Mouse (Mus musculus) forebrain, embryonic 11.5 days (tissue): Measurements from ENCODE around the gene Notch2. TPM values are rescaled to one million over a fixed set of nuclear protein-coding genes. Genes with fewer than 3 reads are reported as not detected.

ENCODE experiments used
- ATAC-seq: fragments of 200-750 bp; cut with Nextera tagmentation; replicated peaks from 2 replicates; pipeline ENCODE4 v1.8.0; 2017; ENCODE audit warnings: moderate TSS enrichment; ENCODE audit not compliant: low FRiP score
- DNase-seq: peaks from one replicate; pipeline ENCODE4 v3.0.0-alpha.2; 2017; ENCODE audit warnings: low spot score
- H3K27ac ChIP-seq: fragments of 300-500 bp; sonication (generic); 2 replicates; pipeline ENCODE4 v1.5.1; 2014; ENCODE audit warnings: low read depth, low read length
- H3K27me3 ChIP-seq: fragments of 300-500 bp; sonication (generic); 2 replicates; pipeline ENCODE4 v1.6.1; 2014; ENCODE audit warnings: mild to moderate bottlenecking, low read length, mixed read lengths; ENCODE audit not compliant: control insufficient read depth, insufficient read depth
- H3K36me3 ChIP-seq: fragments of 300-500 bp; sonication (generic); 2 replicates; pipeline ENCODE4 v1.6.1; 2014; ENCODE audit warnings: mild to moderate bottlenecking, low read length, moderate library complexity, mixed read lengths; ENCODE audit not compliant: control insufficient read depth, insufficient read depth
- H3K4me1 ChIP-seq: fragments of 300-500 bp; sonication (generic); replicated peaks from 2 replicates; pipeline ENCODE4 v1.6.1; 2014; ENCODE audit warnings: low read length, mixed read lengths; ENCODE audit not compliant: control insufficient read depth, insufficient read depth
- H3K4me2 ChIP-seq: fragments of 300-500 bp; sonication (generic); 2 replicates; pipeline ENCODE4 v1.6.1; 2014; ENCODE audit warnings: low read depth, mild to moderate bottlenecking, low read length, moderate library complexity, mixed read lengths; ENCODE audit not compliant: severe bottlenecking
- H3K4me3 ChIP-seq: fragments of 300-500 bp; sonication (generic); 2 replicates; pipeline ENCODE4 v1.5.1; 2014; ENCODE audit warnings: low read depth, low read length
- H3K9ac ChIP-seq: fragments of 300-500 bp; sonication (generic); 2 replicates; pipeline ENCODE4 v1.6.1; 2014; ENCODE audit warnings: low read length
- H3K9me3 ChIP-seq: fragments of 300-500 bp; sonication (generic); 2 replicates; pipeline ENCODE4 v1.6.1; 2016; ENCODE audit warnings: low read length, mixed read lengths; ENCODE audit not compliant: control insufficient read depth
- WGBS: fragments of 180-500 bp; shearing (Covaris S2); extraction: QIAGEN DNeasy Blood & Tissue Kit; methylation state at CpG from one replicate; pipeline ENCODE4 v1.1.7; 2014; 5-methylcytosine and 5-hydroxymethylcytosine counted together
- polyA plus RNA-seq: library from polyadenylated mRNA; unstranded; fragments of >200 nt; fragmentation: Nextera tagmentation; extraction: Ambion mirVana; gene quantifications from 2 replicates; pipeline ENCODE4 v1.2.1, GENCODE M21; 2014

The Notch2 gene
- polyA plus RNA-seq, 1 experiment from 2014 or later: 27.6 TPM

DNA sequence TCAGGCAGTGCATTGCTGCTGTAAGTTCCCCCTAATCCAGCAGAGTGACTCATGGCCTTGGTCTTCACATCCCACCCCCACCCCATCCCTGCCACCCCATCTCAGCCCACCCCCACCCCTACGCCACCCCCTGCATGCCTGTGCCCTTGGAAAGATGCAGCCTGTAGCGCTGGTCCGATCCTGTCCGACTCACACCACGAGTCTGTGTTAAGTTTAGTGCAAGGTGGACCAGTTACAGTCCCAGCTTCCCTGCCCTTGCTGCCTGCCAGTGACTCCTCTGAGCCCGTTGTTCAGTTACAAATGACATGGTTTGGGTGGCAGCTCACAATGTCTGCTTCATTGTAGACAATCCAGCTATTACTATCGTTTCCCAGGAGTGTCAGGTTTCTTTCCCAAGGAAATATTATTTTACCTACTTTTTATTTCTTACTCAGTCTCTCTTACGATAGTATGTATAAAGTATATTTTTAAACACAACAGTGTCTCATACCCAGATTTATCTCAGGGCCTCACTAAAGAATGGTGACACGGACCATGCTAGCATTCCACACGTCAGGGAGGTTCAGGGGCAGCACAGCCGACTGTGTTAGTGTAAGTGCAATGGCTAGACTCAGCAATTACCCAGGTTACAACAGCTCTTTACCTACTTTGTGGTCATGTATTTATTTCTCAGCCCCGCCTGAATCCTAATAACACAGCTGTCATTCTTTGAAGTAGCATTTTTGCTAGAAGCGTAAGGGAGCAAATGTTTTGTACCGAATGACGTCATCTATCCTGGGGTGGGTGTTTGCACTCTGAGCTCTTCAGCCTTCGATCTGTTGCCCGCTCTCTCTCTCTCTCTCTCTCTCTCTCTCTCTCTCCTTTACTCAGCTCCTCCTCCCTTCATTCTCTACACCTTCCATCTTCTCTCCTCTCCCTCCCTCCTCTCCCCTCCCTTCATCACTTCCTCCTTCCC lies 81.6 kb downstream of the Notch2 start:
- H3K27ac ChIP-seq: no peak overlapping the region
- H3K4me2 ChIP-seq: no peak overlapping the region
- peaks cover 2% of the 10 kb centered on the region; the same call in 1 of the 2 replicates for H3K36me3 ChIP-seq
- 80% methylated on average over 17 of the region's 17 CpGs for WGBS
- DNase-seq: no peak
- peaks cover 5% of the 10 kb centered on the region; the same call in 1 of the 2 replicates for H3K4me1 ChIP-seq
- no peak overlapping the region for H3K4me3 ChIP-seq
- ATAC-seq: 0 out of 2 replicates have a peak, but pooled peaks have one; percentile 32
- no peaks in the 10 kb centered on the region for H3K9me3 ChIP-seq
- no peaks in the 10 kb centered on the region for H3K27me3 ChIP-seq
- H3K9ac ChIP-seq: no peak overlapping the region

DNA sequence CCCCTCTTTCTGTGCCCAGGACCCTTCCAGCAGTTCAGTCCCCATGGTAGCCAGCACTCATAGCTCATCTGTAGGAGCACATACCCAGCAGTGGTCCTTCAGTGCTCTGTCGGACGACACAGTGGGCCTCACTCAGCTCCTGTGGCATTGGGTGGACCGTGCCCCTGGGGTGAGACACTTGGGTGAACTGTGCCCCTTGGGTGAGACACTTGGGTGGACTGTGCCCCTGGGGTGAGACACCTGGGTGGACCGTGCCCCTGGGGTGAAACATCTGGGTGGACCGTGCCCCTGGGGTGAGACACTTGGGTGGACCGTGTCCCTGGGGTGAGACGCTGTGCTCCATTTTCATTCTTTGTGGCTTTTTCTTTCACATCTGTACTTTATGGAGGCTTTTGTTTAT lies 83.7 kb downstream of the Notch2 start:
- DNase-seq (no peak), ATAC-seq (no peak)
- Histone ChIP-seq H3K4me3 (no peak overlapping the region), H3K27ac (no peak overlapping the region), H3K27me3 (no peaks in the 10 kb centered on the region), H3K36me3 (peaks cover 6% of the 10 kb centered on the region; the same call in 1 of the 2 replicates), H3K4me2 (no peak overlapping the region), H3K9me3 (no peaks in the 10 kb centered on the region), H3K9ac (no peak overlapping the region), H3K4me1 (peaks cover 5% of the 10 kb centered on the region; the same call in 1 of the 2 replicates)
- WGBS: 89% methylated on average over 7 of the region's 7 CpGs

DNA sequence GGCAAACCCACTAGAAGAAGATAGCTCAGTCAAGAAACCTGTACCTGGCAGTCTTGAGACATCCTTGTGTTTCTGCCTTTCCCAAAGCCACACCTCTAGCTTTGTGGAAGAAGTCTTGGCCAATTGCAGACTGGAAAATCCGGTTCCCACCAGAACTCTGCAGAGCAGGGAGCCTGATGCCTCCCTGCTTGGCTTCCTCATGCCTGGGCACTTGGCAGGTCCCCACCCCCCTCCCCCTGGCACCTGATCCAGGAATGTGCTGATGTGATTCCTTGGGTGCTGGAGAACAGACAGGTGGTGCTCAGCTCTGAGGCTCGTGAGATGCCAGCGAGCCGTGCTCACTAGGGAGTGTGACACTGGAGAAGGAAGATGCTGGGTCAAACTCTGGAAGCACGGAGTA lies 85.3 kb downstream of the Notch2 start:
- Histone ChIP-seq H3K9ac (no peak overlapping the region), H3K4me3 (no peak overlapping the region), H3K9me3 (peaks cover 7% of the 10 kb centered on the region; the same call in 1 of the 2 replicates), H3K4me2 (no peak overlapping the region), H3K27ac (no peak overlapping the region), H3K4me1 (peaks cover 5% of the 10 kb centered on the region; the same call in 1 of the 2 replicates), H3K36me3 (peaks cover 18% of the 10 kb centered on the region), H3K27me3 (no peaks in the 10 kb centered on the region)
- ATAC-seq (no peak), DNase-seq (no peak)
- WGBS: 93% methylated on average over 5 of the region's 5 CpGs

DNA sequence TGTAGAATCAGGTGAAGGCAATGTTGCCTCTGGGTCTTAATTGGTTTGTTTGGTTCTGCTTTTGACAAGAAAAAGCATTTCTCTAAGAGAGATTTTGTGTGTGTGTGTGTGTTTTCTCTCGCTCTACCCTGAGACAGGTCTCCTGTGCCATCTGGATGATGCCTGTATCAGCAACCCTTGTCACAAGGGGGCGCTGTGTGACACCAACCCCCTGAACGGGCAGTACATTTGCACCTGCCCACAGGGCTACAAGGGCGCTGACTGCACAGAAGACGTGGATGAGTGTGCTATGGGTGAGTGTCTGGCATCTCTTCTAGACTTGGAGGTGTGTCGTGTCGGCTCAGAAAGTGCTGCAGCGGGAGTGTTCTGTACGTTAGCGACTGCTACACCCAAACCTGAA lies 86.0 kb downstream of the Notch2 start:
- H3K9me3 ChIP-seq: peaks cover 7% of the 10 kb centered on the region; the same call in 1 of the 2 replicates
- H3K4me1 ChIP-seq: peaks cover 5% of the 10 kb centered on the region
- H3K27ac ChIP-seq: no peak overlapping the region
- peaks cover 18% of the 10 kb centered on the region for H3K36me3 ChIP-seq
- H3K9ac ChIP-seq: no peak overlapping the region
- no peak overlapping the region for H3K4me3 ChIP-seq
- H3K4me2 ChIP-seq: no peak overlapping the region
- ATAC-seq (no peak), DNase-seq (no peak)
- no peaks in the 10 kb centered on the region for H3K27me3 ChIP-seq
- WGBS: 83% methylated on average over 10 of the region's 10 CpGs

DNA sequence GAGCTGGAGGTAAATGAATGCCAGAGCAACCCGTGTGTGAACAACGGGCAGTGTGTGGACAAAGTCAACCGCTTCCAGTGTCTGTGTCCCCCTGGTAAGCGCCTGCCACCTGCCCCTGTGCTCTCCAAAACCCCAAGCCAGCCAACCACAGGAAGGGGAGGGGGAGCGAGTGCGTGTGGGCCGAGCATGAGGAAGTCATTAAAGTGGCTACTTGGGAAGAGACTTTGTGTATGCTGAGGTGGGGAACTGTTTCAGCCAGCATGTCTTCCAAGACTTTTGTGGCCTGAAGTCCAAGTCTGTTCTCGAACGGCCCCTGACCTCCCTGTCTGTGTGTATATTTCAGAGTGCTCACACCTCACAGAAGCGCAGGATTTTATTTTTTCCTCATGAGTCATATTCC lies 88.2 kb downstream of the Notch2 start:
- ATAC-seq (no peak), DNase-seq (no peak)
- Histone ChIP-seq H3K9ac (no peak overlapping the region), H3K27me3 (no peaks in the 10 kb centered on the region), H3K4me3 (no peak overlapping the region), H3K9me3 (peaks cover 7% of the 10 kb centered on the region; the same call in 1 of the 2 replicates), H3K4me1 (peaks cover 19% of the 10 kb centered on the region), H3K36me3 (peaks cover 18% of the 10 kb centered on the region), H3K27ac (no peak overlapping the region), H3K4me2 (no peak overlapping the region)
- WGBS: 79% methylated on average over 10 of the region's 10 CpGs

DNA sequence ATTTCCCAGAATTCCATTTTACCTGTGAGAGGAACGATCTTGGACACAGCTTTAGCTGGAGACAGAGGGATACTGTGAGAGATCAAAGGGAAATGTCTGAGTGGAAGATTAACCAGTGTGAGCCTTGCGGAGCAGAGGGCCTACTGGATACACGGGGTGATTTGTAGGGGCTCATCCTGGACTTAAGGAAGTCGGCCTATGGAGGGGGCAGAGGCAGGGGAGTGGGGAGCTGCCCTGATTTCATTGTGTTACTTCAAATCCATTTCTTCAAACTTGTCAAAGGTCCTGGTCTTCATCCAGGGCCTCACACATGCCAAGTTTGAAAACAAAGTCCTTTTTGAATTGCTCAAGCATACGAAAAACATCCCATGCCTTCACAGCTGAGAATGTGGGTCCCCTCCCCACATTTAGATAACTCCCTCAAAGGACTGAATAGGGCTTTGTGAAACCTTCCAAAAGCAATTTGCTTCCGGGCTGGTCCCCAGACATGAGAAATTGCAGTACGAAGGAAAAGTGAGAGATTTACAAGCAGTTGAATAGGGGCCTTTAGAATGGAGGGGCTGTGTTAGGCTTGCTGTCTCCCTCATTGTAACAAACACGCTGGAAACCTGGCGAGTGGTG lies 91.6 kb downstream of the Notch2 start:
- 18% methylated on average over 9 of the region's 9 CpGs for WGBS
- peak overlapping the region; percentile 80 for H3K27ac ChIP-seq
- peaks cover 19% of the 10 kb centered on the region for H3K4me1 ChIP-seq
- H3K9me3 ChIP-seq: peaks cover 7% of the 10 kb centered on the region; the same call in 1 of the 2 replicates
- H3K4me2 ChIP-seq: no peak overlapping the region
- peaks cover 16% of the 10 kb centered on the region for H3K36me3 ChIP-seq
- no peaks in the 10 kb centered on the region for H3K27me3 ChIP-seq
- H3K9ac ChIP-seq: no peak overlapping the region
- no peak for DNase-seq
- no peak overlapping the region for H3K4me3 ChIP-seq
- ATAC-seq: peak; percentile 74

DNA sequence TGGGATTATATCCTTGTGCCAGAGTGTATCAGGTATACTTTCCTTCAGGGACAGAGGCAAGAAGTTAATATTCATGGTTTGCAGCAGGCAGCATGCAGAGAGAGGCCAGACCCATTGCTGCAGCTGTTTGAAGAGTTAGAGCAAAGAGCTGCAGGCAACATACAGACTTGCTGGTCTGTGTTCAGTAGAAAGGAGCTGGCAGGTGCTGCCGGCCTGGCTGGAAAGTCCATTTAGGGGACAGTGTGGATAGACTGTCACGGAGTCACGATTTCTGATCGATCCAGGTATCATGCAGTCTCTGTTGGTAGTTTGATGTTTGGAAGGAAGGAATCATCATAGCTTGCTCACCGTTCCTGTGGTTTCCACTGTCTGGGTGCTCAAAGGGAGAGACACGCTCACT lies 92.2 kb downstream of the Notch2 start:
- ATAC-seq (peak; percentile 25), DNase-seq (no peak)
- Histone ChIP-seq H3K9me3 (peaks cover 7% of the 10 kb centered on the region; the same call in 1 of the 2 replicates), H3K4me3 (no peak overlapping the region), H3K4me2 (no peak overlapping the region), H3K27ac (peak overlapping the region; percentile 80), H3K9ac (peak overlapping the region; percentile 9; the same call in 1 of the 2 replicates), H3K36me3 (peaks cover 16% of the 10 kb centered on the region), H3K4me1 (peaks cover 19% of the 10 kb centered on the region), H3K27me3 (no peaks in the 10 kb centered on the region)
- 70% methylated on average over 6 of the region's 6 CpGs for WGBS

DNA sequence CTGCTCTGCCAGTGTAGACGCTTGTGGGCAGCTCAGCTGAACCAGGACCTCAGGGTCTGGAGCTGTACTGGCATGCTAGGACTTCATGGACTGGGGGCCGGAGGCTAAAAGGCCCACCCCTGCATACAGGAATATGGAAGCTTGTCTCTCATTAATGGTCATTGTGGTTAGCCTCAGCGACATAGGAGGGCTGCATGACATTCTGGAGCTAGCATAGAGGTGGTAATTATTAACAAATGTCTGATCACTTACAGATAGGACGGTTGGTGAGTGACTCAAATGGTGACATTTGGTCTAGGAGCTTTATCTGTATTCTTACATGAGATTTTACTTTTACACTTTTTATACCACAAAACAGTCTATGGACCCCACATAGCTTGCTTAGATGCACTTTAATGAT lies 92.8 kb downstream of the Notch2 start:
- WGBS: 76% methylated on average over 4 of the region's 4 CpGs
- peaks cover 16% of the 10 kb centered on the region for H3K36me3 ChIP-seq

More for the DNA sequence above, 92.8 kb downstream of the Notch2 start:
- peaks cover 19% of the 10 kb centered on the region for H3K4me1 ChIP-seq
- peaks cover 7% of the 10 kb centered on the region; the same call in 1 of the 2 replicates for H3K9me3 ChIP-seq
- no peak for DNase-seq
- no peak for ATAC-seq
- peak overlapping the region; percentile 80 for H3K27ac ChIP-seq
- peak overlapping the region; percentile 9; the same call in 1 of the 2 replicates for H3K9ac ChIP-seq
- H3K27me3 ChIP-seq: no peaks in the 10 kb centered on the region
- H3K4me3 ChIP-seq: no peak overlapping the region
- H3K4me2 ChIP-seq: no peak overlapping the region
